Mouse (Mus musculus): ENCODE results near the gene C1qc.
A peak's percentile ranks its signal among the peaks of the same experiment; 100 is the strongest.

Gene C1qc

DNA sequence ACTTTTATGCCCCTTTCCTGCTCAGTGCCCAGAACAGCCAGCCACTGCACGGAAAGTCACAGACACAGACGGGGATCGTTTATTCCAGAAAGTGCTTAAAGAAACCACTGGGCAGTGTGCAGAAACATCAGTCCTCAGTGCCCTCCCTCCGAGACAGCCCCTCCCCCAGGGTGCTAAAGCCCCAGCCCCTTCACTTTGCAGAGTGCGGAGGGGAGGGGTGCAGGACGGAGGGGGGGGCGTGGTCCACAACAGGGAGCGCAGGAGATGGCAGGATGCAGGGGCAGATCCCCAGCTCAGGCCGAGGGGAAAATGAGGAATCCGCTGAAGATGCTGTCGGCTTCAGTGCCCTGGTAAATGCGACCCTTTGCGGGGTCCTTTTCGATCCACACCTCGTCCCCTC, 3.0 kb upstream of the C1qc start:
- DNase-seq (ENCODE audit: low spot score), result no peak

DNA sequence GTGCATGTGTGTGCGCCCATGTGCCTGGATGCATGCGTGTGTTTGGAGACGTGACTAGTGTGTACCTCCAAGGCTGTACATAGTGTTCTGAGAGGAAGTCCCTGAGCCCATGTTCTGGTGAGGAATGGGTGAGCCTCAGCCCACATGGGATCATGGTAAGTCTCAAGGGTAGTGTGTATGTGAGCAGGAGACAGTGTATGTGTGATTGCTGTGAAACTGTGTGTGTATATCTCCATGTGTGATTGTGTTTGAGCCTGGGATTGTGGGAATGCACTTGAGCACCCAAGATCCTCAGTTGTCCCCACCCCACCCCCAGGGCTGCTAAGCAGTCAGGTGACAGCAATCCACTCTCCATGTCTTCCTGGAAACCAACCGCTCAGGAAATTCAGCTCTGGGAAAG, 2.0 kb upstream of the C1qc start:
- no peak for DNase-seq (ENCODE audit: low spot score)

DNA sequence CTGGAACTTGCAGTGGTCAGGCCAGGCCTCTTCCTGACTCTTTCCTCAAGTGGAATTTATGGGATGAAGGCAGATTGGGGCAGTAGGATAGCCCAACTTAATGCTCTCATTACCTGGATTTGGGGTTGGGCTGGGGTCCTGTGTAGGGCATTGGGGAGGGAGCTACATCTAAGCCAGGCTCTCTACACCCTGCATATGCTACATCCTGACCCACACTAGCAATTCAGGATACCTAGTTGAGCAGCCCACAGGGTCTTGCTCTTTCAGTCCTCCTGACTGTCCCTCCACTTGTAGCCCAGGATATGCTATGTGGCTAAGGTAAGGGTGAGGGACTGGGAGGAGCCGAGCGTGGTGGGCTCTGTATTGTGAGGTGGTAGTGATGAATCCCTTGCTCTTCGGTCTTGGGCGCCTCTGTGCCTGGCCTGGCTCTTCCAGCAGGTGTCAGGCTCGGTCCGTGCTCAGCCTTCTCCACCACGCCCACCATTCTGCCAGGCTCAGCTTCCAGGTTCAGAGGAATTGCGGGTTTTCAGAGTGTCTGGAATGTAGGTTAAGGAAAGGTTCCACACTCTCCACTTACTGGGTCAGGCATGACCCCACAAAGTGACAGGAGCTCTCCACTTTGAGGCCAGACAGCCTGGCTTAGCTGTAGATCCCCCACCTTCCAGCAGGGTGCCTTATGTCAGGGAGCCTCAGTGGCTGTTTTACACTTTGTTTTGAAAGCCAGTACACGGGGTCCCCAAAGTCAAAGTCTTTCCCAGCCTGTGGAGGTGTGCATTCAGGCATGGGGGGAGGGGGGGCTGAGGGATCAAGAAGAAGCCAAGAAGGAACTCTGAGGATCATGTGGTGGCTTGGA, 1.1 kb upstream of the C1qc start:
- no peak for DNase-seq (ENCODE audit: low spot score)

DNA sequence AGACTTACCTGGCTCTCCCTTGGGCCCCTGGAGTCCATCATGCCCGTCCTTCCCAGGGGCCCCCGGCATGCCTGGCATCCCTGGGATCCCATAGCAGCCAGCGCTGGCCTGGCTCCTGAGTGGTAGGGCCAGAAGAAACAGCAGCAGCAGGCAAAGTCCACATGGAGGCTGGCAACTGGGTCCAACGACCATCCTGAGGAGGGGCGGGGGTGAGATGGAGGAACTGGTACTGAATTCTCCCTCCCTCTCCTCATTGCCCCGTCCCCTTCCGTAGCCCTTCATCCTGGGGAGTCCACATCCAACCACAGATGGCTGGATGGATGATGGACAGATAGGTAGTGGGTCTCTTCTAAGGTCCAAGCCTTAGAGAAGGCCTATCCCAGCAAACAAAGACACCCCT, 494 bp downstream of the C1qc start:
- DNase-seq (ENCODE audit: low spot score), result no peak

DNA sequence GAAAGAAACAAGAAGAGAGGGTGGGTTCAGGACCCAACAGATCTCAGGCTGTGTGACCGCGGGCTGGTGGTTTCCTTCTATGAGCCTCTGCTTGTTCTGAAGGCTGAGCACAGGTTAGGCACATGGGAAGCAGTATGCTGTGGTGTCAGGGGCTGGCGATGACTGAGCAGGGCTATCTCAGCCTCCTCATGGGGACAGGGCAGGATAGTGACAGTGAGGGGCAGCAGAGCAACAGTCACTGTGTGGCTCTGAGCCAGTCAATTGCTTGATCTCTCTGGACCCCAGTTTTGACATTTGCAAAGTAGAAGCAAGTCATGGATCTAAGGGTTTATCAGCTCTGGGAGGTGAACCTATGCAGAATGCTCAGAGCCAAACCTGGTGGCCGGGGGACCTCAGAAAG, 1.8 kb downstream of the C1qc start:
- DNase-seq (ENCODE audit: low spot score), result no peak

DNA sequence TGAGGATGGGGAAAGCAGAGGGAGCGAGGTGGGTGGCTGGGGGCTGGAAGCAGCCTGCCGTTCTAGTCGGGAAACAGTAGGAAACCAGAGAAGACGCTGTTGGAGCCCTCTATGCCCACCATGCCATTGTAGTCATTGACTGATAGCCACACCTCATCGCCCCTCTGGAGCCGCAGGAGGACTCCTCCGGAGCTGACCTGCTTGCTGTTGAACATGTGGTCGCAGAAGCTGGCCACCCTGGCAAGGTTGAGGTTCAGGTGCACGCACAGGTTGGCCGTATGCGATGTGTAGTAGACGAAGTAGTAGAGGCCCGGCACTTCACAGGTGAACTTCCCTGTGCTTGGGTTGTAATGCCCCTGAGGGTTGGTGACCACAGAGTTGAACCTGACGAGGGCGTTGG, 2.9 kb downstream of the C1qc start:
- DNase-seq (ENCODE audit: low spot score), result no peak

DNA sequence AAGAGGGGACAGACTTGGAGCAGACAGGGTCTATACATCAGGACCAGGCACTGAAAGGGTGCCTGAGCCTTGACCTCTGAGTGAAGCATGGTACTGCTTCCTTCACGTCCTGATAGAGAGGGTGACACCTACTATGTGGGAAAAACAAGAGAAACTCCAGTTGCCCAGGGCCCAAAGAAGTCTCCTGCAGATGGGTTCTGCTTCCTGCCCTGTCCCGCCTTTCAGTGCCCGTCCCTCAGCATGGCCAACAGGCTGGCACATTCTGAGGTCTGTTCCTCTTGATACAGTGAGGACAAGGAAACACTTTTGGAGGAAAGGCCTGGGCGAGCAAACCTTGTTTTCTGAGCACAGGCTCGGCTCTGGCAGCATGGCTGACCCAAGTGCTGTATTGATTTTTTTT, 5.2 kb downstream of the C1qc start:
- DNase-seq (ENCODE audit: low spot score), result no peak

DNA sequence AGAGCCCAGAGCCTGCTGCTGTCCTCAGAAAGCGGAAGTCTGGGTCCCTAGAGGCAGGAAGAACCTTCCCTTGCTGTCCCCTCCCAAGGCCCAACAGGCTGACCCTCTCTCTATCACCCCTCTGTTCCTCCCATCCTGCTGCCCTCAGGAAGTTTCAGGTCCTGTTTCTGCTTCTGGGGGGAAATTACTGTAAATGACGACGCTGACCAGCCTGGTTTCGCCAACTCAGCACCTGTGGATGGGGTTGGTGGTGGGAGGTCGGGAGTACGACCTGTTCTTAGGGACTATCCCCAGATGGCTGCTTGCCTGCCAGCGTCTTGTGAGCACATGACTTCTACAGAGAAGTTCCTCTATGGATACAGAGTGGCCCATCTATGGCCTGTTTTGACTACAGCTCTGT, 6.8 kb downstream of the C1qc start, which contains the start of gene C1qb:
Gene C1qb (minus strand): TSS at position 87 of the 400 bp plus-strand sequence.
- no peak for DNase-seq (ENCODE audit: low spot score)

DNA sequence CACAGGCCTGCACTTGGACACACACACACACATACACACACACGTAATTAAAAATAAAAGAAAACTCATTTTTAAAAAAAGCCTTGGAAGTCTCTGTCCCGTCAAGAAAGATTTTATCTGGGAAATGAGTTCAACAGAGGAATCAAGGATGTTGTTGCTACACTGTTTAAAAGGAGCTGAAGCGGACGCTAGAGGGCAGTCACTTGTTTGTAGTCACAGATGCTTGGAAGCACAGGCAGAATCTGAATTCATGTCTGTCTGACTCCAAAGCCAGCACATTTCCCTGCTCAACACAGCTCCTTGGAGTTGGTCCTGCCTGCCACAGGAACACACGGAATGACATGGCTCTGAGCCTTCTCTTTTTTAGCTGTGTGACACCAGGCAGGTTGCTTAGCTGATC, 14.3 kb downstream of the C1qc start:
- DNase-seq (ENCODE audit: low spot score), result no peak

DNA sequence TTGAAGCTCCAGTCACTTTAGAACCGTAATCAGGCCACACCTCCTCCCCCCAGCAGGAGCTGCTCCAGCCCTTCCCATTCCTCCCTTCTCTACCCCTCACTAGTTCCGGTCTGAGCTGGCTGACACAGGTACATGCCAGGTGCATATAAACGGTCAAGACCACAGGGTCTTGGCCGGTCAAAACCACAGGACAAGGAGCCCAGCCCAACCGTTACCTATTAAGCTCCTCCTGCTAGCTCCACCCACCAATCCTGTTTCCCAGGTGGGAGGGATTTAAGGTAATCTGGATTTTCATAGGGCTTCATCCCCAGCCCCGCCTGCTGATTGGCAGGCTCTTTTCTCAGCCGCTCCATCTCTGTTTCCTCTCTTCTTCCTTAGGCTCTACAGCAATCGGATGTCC, 14.7 kb downstream of the C1qc start:
- DNase-seq (ENCODE audit: low spot score), result peak; percentile 47

DNA sequence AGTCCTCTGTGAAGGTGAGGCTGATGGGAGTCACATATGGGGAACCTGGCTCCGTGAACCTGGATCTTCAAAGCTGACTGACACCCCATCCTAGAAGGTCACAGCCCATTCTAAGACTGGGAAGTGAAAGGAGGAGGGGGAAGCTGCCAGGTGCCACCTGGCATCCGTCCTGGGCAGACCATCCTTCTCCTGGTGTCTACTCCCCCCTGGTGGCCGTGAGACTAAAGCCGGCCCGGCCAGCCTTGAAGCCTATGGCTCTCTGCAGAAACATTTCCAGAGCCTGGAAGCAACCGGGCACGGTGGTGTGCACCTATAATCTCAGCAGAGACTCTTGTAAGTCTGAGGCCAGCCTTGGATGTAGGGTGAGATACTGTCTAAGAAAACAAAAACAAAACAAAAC, 15.9 kb downstream of the C1qc start:
- no peak for DNase-seq (ENCODE audit: low spot score)

DNA sequence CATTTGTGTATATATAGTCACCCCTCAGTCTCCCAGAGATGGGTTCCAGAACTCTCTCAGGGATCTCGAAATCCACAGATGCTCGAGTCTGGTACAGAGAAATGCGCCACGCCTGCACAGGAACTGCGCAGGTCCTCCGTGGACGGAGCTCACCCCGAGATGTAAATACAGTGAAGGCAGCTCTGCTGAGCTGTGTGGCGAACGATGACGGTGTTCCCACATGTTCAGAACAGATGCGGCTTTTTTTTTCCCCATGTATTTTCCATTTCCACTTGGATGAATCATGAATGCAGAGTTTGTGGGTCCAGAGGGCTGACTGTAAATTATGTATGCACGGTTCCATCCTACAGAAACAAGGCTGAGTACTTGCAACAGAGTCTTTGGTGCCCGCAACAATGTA, 17.9 kb downstream of the C1qc start:
- no peak for DNase-seq (ENCODE audit: low spot score)

DNA sequence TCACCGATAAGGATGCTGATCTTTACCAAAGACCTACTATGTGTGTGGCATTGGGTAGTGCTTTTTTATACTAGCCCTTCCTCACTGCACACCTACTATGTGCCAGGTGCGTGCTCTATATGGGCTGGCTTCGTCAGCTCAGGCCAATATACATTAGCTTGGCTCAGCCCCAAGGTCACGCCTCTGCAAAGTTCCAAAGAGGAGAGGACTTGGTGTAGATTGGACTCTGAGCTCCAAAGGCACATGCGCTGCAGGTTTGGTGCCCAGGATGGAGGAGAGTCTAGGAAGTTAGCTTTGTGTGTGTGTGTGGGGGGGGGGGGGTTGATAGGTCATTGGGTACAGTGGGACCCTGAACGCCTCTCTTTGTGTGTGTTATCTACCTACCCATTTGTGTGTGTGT, 24.5 kb downstream of the C1qc start:
- no peak for DNase-seq (ENCODE audit: low spot score)

DNA sequence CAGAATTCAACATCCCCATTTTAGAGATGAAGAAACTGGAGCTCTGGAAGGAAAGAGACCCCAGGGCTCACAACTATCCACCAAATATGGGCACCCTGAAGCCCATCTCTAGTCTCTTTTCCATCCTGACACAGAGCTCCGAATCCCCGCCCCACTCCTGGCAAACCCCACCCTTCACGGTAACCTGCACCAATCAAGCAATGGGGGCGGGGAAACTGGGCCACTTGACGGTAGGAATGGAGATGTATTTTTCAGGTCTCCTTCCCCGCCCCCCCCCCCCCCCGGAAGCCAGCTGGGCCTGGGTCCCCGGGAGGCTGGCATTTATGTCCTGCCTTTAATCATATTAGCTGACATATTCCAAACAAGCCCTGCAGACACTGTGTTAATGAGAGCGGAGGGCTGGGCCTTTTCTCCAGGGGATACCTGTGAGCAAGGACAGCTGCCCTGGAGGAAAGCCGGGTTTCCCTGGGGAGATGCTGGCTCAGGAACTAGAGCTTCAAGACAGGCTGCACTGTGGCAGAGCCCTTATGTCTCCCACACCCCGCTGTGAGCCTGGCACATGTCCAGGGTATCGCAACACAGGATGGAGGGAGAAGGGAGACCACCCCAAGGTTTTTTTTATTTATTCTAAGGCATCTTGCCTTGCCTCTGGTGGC, 25.0 kb downstream of the C1qc start:
- no peak for DNase-seq (ENCODE audit: low spot score)

DNA sequence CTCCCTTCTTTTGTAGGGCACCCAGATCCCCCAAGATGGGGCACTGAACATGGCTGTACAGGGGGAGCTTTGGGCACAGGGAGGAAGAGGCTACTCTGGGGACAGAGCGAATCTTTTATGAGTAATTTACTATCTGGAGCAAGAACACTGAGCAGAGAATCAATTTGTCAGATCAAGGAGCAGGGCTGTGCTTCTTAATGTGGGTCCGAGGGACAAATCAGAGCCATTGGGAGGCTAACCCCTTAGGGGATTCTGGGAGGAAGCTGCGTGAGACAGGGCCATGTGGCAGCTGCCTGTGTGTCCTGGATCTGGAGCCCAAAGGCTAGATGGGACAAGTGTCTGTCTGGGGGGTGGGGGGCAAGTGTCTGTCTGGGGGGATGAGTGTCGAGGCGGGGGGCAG, 27.3 kb downstream of the C1qc start:
- no peak for DNase-seq (ENCODE audit: low spot score)

DNA sequence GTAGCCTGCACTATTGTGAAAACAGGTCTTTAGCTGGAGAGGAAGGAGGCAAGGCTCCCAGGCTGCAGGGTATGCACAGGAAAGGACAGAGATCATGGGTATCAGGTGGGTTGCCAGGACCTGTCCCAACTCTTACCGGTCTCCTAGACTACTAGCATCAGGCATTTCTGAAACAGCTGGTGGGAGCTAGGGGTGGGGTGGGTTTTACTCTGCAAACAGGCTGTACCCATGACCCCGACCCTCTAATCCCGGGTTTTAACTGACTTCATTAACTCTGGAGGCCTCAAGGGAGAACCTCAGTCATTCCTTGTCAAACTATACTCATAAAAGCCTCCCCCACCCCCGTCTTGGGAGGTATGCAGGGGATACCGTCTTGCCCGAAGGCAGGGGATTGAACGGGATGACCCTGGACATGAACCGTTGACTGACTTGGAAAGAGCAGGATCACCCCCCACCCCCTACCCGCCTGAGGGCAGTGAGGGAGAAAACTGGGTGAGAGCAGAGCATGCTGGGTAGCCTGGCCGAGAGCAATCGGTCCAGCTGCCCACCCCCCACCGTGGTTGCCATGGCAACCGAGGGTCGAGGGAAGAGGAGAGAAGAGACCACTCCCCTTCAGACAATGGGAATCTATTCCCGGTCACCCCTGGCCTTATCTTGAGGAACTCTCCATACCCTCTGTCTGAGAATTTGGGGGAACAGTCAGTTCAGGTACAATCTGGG, 28.0 kb downstream of the C1qc start:
- no peak for DNase-seq (ENCODE audit: low spot score)

DNA sequence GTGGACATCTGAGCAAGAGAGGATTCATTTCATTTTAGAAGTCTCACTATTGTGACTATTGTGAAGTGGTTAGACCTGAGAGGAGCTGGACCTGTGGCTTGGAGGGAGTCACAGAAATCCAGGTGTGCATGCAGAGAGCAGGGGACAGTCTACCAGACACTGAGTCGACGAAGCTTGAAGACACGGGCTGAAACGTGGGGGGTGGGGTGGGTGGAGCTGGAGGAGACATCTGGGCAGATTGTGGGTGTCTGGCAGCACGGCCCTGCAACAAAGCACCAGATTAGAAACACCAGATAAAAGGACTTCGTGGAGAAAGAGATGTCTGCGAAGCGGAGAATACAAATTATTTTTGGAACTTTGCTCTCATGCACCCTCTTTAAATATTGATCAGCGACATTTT, 29.3 kb downstream of the C1qc start:
- no peak for DNase-seq (ENCODE audit: low spot score)

DNA sequence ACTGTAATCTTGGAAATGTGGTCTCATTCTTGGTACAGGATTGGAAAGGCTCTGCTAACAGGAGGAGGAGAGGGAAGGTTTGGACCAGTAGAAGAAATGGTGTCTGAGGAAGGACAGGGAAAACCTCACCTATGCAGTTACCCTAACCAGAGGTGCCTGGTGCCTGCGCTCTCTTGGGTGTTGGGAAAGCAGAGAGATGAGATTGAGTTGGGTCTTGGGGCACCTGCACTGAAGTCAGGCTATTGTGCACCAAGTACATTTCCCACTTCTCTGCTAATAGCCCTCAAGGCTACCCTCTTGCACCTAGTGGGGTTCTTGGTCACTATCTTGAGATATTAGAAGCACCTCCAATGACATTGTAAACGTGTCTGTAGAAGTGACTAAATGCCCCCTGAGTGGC, 30.5 kb downstream of the C1qc start:
- DNase-seq (ENCODE audit: low spot score), result no peak

DNA sequence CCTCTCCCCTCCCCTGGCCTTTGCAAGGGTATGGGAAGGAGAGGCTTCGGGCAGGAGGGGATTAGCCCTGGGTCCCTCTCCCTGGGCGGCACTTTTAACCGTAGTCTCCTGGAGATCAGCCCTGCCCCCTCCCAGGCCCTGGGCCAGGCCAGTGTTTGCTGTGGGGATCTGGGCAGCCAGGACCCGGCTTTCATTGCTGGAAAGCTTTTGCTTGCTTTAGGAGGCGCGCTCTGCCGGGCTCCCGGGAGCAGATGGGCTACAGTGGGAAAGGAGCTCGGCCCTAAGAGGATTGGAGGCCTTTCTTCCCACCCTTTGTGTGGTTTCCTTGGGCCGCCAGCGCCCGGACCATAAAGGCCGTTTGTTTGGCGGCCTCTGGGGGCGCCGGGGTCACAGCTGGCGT, 31.1 kb downstream of the C1qc start:
- no peak for DNase-seq (ENCODE audit: low spot score)

DNA sequence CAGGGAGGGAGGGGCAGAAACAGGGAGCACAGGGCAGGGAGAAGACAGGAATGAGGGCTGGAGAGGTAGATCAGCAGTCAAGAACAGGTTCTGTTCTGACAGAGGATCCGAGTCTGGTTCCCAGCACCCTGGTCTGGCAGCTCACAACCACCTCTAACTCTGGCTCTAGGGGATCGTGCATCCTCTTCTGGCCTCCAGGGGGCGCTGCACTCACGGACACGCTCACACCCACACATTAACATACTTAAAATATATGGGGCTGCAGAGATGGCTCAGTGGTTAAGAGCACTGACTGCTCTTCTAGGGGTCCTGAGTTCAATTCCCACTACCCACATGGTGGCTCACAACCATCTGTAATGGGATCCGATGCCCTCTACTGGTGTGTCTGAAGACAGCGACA, 32.8 kb downstream of the C1qc start:
- no peak for DNase-seq (ENCODE audit: low spot score)

DNA sequence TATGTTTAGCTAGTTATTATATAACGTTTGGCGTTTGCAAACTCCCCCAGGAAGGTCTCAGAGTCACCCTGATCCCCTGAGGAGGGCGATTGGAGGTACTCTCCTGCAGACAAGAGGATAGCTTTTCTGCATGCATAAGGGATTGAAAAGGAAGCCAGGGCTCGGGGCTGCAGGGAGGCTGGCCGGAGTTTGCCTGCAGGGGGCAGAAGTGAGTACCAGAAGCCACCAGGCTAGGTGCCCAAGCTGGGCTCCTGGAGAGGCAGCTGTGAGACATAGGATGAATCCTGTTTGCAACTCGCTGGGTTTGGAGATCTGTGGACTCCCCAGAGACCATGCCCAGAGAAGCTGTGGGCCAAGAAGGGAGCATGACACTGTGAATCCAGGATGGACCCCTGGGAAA, 37.8 kb downstream of the C1qc start:
- DNase-seq (ENCODE audit: low spot score), result no peak

DNA sequence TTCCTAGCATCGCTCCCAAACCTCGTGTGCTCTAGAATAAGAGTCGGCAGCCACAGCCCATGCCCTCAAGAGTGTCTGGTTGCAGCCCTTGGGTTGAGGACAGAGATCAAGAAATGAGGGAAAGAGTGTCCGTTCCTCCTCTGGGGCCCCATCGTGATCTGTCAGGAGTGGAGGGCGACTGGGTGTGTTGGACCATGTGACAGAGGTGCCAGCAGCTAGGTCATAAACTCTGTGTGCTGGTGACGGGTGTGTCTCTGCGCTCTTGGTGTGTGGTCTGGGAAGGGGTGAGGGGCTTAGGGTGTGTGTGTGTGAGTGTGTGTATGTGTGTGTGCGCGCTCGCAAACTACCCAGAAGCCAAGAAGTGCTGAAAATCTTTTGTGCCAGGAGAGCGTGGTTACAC, 39.9 kb downstream of the C1qc start:
- DNase-seq (ENCODE audit: low spot score), result no peak

DNA sequence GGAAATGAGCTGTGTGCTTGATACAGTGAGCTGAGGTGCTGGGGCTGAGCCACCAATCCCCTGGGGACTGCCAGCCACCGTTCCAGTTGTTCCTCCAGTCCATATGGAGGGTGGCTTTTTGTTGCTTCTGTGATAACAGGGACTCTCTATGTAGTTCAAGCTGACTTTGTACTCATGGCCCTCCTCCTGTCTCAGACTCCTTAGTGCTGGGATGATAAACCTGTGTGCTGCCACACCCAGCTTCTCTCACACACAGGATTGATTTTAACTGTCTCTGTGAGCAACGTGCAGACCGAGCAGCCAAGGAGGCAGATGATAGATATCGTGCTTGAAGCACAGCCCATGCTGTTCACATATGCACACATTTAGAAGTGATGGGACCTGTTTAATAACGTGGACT, 40.7 kb downstream of the C1qc start:
- DNase-seq (ENCODE audit: low spot score), result no peak
